Mouse (Mus musculus): ENCODE measurements around the gene Itpripl2. TPM values are rescaled to one million over a fixed set of nuclear protein-coding genes. Genes with fewer than 3 reads are reported as not detected.

Itpripl2 gene
- polyA plus RNA-seq, 1 experiment: 8.9 TPM

DNA sequence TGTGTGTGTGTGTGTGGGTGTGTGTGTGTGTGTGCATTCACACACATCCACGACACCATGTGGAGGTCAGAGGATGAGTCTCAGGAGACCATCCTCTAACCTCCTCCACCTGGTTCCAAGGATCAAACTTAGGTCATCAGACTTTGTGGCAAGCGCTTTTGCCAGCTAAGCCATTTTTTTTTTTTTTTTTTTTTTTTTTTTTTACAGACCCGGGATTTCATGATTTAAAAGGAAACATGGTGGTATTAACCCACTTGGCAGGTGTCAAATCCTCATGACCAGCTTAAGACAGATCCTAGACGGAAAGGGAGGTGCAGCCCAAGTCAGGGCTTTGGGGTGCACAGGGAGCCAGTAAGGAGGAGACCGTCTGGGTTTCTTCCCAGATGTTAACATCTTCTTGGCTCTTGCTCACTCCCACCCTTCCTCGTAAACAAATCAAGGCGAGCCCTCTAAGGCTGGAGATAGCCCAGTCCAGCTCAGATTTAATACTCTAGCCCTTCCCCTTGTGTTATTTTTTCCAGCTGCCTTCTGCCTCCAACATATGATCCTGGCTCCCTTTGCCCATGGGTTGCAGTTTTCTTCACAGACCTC lies 47.8 kb downstream of the Itpripl2 start:
- no peak for DNase-seq (ENCODE audit: low read depth)

DNA sequence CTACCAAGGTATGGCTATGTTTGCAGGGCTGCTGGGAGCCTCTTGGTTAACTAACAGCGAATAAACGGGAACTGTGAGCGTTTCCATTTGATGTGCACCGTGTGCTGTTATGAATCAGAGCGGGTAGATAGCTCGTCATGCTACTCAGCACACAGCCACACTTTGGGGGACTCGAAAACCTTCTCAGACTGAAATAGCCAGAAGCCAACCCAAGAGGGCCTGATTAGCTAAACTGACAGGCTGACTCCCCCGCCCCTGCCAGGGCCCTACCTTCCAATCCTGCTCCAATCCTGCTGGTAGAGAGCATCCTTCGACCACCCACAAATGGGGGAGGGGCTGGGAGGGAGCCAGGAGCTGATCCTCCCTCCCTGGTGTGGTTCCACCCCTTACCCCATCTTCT lies 48.4 kb downstream of the Itpripl2 start:
- no peak for DNase-seq (ENCODE audit: low read depth)

DNA sequence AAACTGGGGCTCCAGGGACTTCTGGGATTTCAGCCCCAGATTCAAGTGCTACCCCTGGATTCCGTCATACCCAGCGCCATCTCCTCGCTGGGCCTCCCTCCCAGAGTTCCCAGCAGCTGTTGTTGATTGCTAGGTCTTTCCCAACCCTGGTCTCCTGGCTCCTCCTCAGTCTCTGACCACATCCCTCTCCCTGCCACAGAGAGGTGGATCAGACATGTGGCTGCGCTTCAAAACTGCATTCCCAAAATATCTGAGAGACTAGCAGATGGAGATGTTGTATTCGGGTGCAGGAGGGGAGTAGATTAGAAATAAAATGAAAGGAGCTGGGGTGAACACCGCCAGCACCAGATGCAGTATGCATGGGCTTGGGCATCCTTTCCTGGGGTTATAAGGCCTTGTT lies 50.2 kb downstream of the Itpripl2 start:
- no peak for DNase-seq (ENCODE audit: low read depth)

DNA sequence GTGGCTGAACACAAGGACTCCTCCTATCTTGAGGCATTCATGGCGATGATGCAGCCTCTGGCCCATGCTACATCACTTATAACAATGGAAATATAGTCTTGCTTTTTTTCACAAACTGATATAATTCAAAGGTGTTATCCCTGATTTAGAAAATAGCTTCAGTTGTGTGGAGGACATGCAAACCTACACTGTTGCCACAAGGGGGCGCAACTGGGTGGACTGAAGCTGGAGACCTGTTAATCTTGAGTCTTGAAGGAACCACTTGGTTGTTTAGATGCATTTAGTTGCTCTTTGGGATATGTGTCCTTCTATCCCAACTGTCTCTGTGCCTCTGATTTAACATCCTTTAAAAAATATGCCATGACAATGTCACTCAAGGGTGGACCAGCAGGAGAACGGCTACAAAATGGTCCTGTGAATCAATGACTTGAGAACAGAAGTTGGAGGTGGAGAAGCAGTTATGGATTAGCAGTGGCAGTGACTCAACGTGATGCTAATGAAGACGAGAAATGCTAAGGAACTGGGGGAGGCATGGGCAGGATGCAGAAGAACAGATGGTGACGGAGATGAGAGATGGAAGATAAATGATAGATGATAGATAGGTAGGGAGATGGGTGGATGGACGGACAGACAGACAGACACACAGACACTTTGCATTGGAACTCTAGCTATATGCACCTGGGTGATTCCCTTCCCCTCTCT lies 54.5 kb downstream of the Itpripl2 start:
- no peak for DNase-seq (ENCODE audit: low read depth)

Other genes starting within 250 kb of the Itpripl2 start
- 33.3 and 37.6 TPM in 2 replicates for gene Smg1, start 248.3 kb downstream of the Itpripl2 start, polyA plus RNA-seq (2012; rRNA removed)
- 0.62 and 0.69 TPM in 2 replicates for gene Syt17, start 43.8 kb downstream of the Itpripl2 start, polyA plus RNA-seq (2012; rRNA removed)
- gene Coq7, start 41.4 kb upstream of the Itpripl2 start, polyA plus RNA-seq (2012; rRNA removed): 45.8 and 51.6 TPM in 2 replicates
- gene Tmc7, start 92.8 kb upstream of the Itpripl2 start, polyA plus RNA-seq (2012; rRNA removed): 1.3 and 1.5 TPM in 2 replicates
- 21.6 and 26.3 TPM in 2 replicates for gene Tmc5, start 105.3 kb upstream of the Itpripl2 start, polyA plus RNA-seq (2012; rRNA removed)
- 118 and 129 TPM in 2 replicates for gene Gde1, start 213.8 kb upstream of the Itpripl2 start, polyA plus RNA-seq (2012; rRNA removed)
- 3.2 and 4.4 TPM in 2 replicates for gene Ccp110, start 220.6 kb upstream of the Itpripl2 start, polyA plus RNA-seq (2012; rRNA removed)
- gene Vps35l, start 248.3 kb upstream of the Itpripl2 start, polyA plus RNA-seq (2012; rRNA removed): 52.2 and 53.7 TPM in 2 replicates

All from gonadal fat pad, adult 2 months (tissue).